In genomic region chr1:189080797-189081196, GRCm38 (mm10) we compare ENCODE assay signal across 7 mouse cellular contexts.
DNase-seq lines count a peak whose midpoint lies in the region; ATAC-seq and TF ChIP-seq lines count a peak whose summit lies in the region.

No protein-coding gene starts in this region.

- H3K27me3 ChIP-seq in Patski = peaks cover 5% of the 10 kb centered on the region
- no peaks in the 10 kb centered on the region for H3K27me3 ChIP-seq in forebrain, embryonic 15.5 days

- no peak for ATAC-seq in Patski
- peak; percentile 75 for ATAC-seq in forebrain, embryonic 15.5 days (replicated peaks)
- peak; percentile 32 to 63 for ATAC-seq in hematopoietic stem cell, adult 5-6 weeks (replicated peaks in 1 of 2; ENCODE audit: insufficient read depth in 1 of 2, low FRiP score in 2 of 2, low TSS enrichment in 1 of 2, low read depth in 1 of 2, poor library complexity in 2 of 2, severe bottlenecking in 2 of 2)

- no peaks in the 10 kb centered on the region for H3K9me3 ChIP-seq in forebrain, embryonic 15.5 days

- H3K4me1 ChIP-seq in forebrain, embryonic 15.5 days = peaks cover 18% of the 10 kb centered on the region

- H3K27ac ChIP-seq in forebrain, embryonic 15.5 days (replicated peaks) = peak overlapping the region; percentile 81; the same call in 1 of the 2 replicates

- no peaks in the 10 kb centered on the region for H3K36me3 ChIP-seq in forebrain, embryonic 15.5 days

- H3K4me2 ChIP-seq in forebrain, embryonic 15.5 days (replicated peaks) = no peak overlapping the region

- H3K9ac ChIP-seq in forebrain, embryonic 15.5 days (replicated peaks) = no peak overlapping the region

- H3K4me3 ChIP-seq in forebrain, embryonic 15.5 days = no peak overlapping the region

- TF ChIP-seq CTCF in Patski (IDR thresholded peaks at IDR 0.05) = peak; percentile 67

- POLR2A ChIA-PET in Patski (lab: Charles Lee) = no interaction called here

- CTCF ChIA-PET in Patski (lab: Charles Lee) = interaction anchor here (1.2 kb wide), 2 partner anchors 11 to 592 kb away, joined by 3 read pairs; no protein-coding TSS in a partner anchor

- in situ Hi-C loops in Patski (cut with MboI; ENCODE audit: low pct_unique_long_range_greater_than_20kb) = no loop called here

- 19% methylated on average over 9 of the region's 9 CpGs for WGBS in forebrain, embryonic 15.5 days

- DNase-seq in Patski (ENCODE audit: low read depth, low spot score) = no peak
- DNase-seq in c-Kit-positive CD71-positive TER-119-positive erythroid progenitor cells, embryonic 14.5 days (ENCODE audit: low spot score) = peak; percentile 17
- peak; percentile 28 for DNase-seq in layer of hippocampus, adult 9-11 months
- peak; percentile 59 for DNase-seq in lung, postnatal 25 days (ENCODE audit: low spot score)
- peak; percentile 48 to 72 for DNase-seq in right cerebral cortex, postnatal 10 days (ENCODE audit: low spot score in 2 of 2)
